Mouse (Mus musculus) frontal cortex, postnatal 25 days (tissue): ENCODE measurements around the gene Tmem235.
"Not testable (repeated sequence)": the region's sequence is repeated elsewhere in the genome, so short reads cannot be mapped to it uniquely, and the experiment has no call there.

Source experiments
- DNase-seq, 2 experiments: peaks; one replicate each; pipeline ENCODE4 v3.0.0; 2022; ENCODE audit warnings: low spot score in 2 of 2

Tmem235 gene

DNA sequence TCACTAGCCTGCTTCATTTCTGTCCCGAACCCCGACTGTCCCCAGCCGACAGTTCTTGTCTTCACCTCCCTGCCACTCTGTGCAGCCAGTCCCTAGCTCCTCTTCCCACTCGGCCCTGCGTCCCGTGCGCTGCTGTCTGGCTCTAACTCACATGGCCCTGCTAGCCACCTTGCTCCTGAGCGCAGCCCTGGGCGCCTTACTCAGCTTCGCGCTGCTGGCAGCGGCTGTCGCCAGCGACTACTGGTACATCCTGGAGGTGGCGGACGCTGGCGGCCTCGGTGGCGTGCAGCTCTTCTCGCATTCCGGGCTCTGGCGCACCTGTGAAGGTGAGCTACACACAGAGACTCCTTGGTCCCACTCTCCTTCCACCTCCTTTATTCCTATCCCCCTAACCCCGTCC lies at the start of gene Tmem235:
TSS of gene Tmem235 (plus strand) at position 152 of the 400 bp plus-strand sequence.
- DNase-seq: no peak

DNA sequence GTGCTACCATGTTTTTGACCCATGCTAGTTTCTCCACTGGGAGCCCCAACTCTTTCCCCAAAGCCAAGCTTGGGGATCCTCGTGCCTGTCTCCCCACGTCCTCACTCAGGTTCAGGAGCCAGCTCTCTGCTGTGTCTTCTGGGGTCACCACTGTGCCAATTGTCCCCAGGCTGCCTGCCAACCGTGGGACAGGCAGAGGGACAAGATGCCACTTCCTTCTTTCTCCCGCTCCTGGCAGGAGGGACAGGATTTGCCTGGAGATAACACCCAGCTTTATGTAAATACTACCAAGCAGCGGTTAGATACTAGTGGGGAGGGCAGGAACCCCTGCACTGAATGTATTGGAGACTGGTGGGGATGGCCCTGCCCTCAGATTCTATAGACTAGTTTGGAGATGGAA lies 46.7 kb upstream of the Tmem235 start:
- no peak for DNase-seq

DNA sequence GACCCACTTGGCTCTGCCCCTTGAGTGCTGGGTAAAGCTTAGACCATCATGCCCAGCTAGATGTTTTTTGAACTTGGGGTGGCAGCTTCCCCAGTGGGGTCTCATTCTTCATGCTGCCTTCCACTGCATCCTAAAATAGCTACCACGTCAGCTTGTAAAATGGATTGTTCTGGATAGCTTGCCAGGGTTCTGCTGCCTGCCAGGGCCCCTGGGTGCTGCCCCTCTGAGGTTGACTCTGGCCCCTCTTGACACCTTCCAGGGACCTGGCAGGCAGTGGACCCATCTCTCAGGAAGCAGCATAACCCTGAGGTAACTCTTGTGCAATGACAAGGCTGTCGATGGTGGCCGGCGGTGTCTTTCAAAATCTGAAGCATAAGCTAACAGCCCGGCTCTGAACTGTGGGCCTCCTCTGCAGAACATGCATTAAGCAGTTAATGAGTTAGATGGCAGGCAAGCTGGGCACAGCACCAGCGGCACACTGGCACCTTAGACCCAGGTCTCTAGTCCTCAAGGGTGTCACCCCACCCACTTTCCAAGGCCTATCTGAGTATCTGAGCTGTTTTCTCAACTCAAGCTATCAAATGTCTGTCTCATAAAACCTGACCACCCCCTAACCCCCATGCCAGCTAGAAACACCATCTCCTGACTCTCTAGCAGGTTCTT lies 45.7 kb upstream of the Tmem235 start:
- no peak for DNase-seq

DNA sequence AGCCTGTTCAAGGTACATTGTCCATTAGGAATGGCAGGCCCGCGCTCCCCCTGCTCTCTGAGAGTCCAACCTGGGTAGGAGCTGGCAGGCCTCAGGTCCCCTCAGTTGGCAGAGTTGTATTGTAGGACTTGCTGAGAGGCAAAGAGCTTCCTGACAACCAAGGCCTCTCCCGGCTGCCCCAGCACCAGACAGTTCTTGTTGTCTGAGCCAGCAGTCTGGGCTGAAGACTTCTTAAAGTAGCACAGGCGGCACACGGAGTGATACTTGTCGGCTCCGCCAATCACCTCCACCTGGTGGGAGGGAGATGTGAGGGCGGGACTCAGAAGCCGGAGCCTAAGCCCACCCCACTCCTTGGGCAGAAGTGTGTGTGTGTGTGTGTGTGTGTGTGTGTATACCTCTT lies 44.7 kb upstream of the Tmem235 start:
- not testable (repeated sequence) for DNase-seq

DNA sequence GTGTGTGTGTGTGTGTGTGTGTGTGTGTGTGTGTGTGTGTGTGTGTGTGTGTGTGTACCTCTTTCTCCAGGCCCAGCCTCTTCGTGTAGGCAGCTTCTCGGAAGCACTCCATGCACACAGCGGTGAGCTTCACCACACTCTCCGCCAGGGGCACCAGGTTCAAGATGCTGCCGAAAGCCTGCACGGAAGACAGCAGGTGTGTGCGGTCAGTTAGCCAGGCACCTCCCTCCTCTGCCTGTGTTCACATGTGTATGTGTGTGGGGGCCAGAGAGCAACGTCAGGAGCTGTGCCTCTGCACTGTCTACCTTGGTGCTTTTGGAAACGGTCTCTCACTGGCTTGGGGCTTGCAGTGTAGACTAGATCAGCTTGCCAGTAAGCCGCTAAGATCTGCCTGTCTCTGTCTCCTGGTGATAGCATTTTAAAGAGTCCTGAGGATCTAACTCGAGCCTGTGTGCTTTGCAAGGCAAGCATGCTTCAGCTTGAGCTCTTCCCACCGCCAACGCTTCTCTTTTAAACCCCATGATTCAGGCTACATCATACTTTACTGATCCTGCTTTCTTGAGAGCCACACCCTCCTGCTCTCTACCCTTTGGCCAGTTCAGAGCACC lies 44.1 kb upstream of the Tmem235 start:
- DNase-seq: no peak

DNA sequence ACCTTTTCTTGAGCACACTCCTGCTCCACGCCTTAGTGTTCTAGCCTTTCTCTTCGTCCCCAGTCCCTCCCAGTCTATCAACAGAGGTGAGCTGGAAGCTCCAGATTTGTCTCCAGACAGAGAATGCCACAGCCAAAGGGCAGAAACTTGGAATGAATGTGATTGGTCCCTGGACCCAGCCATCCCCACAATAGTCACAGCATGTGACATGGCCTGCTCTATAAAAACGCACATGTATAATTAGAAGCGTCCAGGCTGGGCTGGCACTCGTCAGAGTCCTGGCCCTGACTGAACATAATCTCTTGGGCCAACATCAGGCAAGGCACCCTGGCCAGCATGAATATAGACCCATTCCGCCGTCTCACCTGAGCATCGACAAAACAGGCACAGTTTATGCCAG lies 41.5 kb upstream of the Tmem235 start:
- DNase-seq: no peak

DNA sequence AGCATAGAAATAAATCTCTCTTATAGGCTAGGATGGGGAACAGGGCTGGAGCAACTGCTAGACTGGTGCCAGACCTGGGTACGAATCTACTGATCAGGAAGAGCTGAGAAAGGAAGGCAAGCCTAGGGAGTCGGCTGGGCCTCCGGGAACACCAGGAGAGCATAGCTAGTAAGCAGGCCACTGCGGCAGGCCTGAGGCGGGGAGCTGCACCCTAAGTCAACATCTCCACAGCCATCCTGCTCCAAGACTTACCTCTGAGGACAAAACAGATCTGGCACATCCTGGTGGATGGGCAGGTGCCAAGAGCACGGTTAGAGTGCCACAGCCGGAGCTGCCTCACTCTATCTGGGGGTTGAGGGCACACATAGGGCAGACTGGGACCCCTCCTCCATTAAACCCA lies 40.4 kb upstream of the Tmem235 start:
- DNase-seq: no peak

DNA sequence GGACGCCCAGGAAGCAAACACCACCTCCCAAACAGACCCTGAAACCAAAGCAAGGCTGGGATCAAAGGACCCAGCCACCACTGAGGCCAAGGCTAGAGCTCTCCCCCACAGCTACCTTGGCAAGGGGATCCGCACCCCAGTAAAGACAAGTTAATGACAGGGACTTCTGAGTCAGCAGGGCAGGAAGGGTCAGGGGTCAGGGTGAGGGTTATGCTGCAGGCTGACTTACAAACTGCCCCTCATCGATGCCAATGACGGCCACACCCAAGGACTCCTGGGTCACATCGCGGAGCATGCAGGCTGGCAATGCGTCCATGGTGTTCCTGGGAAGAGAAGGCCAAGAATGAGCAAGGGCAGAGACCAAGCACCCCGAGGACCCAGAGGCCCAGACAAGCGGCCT lies 38.7 kb upstream of the Tmem235 start:
- no peak for DNase-seq

DNA sequence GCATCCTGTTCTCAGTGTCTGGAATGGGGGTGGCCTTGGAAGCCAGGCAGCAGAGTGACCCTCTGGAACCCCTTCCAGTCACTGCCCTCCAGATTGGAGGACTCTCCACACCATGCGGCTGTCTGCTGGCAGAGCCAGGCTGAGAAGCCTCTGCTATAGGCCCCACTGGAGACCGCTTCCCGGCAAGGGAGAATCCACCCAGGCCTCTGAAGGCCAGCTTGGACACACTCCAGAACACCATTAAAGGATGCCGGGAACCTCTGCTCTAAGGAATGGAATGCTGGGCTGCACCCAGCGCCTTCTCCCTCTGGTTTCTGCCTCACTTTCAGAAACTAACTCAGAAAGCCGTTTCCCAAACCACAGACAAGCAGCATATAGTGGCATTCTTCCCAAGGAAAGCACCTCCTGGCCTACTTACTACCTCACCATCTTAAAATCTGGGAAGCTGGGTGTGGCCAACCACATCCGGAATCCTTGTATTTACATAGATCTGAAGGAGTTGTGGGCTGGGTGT lies 37.8 kb upstream of the Tmem235 start:
- DNase-seq: no peak

DNA sequence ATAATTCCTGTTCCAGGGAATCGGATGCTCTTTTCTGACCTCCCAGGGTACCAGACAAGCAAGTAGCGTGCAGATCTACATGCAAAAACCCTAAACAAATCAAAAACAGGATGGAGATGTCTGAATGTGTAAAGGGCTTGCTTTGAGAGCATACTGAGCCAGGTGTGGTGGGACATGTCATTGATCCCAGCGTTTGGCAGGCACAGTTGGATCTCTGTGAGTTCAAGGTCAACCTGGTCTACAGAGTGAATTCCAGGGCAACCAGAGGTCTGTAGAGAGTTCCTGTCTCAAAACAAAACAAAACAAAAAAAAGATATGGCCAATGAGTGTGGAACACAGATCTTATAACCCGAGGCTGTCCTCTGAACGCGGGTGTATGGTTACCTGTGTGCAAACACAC lies 37.1 kb upstream of the Tmem235 start:
- DNase-seq: no peak

DNA sequence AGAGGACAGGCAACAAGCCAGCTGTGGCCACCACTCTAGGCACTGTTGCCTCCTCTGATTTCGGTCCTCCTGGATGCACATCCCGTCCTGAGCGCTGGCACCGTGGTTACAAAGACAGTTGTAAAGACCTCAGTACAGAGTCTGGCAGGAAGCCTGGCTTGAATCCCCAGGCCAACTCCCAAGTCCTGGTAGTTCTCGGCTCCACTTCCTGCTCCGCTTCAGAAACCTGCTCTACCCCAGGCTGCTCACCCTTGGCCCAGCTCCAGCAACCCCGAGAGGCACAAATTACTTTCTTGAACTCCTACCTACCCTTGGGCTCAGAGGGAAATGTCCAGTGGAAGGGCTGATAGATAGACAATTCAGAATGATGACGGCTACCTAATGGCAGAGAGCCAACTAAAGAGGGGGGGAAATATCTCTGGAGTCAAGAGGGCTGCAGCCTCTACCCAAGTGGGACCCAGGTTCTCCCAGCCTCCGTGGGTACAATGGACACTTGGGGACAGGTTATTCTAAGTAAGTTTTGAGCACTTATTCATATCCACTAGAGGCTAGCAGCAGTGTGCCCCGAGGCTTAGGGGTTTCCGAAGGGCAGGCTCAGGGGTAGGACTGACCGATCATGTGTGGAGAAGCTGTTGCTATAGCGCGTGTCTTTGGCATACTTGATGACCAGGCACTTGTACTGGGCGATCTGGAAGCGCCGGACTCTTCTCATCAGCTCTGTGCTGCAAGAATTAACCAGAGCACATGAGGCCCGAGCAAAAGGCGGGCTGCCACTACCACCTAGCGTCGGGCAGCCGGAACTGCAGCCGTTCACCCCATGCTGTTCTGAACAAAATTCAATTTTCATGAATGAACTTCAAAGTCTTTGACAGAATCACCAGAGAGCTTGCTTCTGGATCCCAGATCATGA lies 36.2 kb upstream of the Tmem235 start:
- DNase-seq: peak; percentile 71 to 82

DNA sequence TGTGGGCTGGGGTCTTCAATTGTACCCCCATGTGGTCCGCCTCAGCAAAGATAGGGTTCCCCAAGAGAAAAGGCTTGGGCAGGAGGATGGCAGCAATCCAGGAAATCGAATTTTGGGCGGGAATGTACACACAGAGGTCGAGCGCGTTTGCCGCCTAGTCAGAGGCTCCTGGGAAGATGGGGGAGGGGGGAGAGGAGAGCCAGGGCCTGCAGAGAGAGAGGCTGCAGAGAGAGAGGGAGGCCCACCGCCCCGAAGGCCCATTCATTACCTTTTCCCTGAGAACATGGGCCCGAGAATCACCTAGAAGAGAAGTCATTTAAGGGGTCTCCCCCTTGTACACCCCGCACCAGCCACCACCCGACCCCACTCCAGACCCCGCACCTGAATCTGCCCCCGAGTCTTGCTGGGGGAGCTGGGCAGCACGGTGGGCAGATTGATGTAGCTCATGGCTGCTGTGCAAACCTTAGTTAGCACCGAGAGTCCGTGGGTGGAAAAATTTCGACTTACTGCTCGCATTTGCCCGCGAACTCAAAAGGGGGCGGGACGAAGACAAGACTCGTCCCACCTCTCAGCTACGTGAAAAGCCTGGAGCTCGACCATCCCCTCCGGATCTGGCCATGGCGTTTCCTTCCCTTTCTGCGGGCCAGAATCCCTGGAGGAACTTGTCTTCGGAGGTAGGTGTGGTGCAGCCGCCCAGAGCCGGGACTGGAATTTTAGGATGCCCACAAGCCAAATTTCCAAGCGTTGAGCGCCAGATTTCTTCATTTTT lies 35.0 kb upstream of the Tmem235 start, which contains the start of the genes Afmid and Tk1:
TSS of gene Afmid (plus strand) at position 592 of the 769 bp plus-strand sequence.
TSS of gene Tk1 (minus strand) at position 760 of the 769 bp plus-strand sequence.
- no peak for DNase-seq

DNA sequence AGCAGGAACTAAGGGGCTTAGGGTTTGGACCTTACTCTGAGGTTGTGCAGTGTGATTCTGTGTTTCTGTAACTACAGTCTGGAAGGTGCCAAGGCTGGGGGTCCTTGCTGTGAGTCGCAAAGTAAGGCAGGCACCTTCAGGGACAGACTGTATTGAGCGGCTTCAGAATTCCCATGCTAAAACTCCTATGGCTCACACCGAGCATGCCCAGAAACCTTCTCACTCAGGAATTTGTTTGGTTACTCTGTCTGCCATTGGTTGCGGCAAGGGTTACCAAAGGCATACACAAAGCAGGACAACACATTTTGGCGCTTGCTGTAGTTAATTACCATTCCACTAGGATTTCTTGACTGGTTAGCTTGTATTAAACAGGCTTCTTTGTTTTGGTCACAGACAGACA lies 34.4 kb upstream of the Tmem235 start:
- DNase-seq: no peak

DNA sequence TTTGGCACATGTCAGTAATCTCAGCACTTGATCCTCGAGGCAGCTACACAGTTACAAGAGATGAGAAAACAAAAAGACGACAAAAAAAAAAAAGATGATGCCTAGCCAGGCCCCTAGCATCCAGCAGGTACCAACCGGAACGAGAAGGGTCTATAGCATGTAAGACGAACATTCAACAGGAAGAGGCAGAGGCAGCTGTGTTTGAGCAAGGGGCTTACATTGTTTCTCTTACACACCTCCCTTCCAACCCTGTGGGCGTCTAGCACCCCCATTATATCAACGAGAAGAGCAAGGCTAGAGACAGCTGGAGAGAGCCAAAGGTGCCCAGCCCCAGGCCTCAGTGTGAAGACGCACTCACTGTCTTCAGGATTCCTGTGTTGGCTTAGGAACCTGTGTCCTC lies 33.6 kb upstream of the Tmem235 start:
- DNase-seq: no peak

DNA sequence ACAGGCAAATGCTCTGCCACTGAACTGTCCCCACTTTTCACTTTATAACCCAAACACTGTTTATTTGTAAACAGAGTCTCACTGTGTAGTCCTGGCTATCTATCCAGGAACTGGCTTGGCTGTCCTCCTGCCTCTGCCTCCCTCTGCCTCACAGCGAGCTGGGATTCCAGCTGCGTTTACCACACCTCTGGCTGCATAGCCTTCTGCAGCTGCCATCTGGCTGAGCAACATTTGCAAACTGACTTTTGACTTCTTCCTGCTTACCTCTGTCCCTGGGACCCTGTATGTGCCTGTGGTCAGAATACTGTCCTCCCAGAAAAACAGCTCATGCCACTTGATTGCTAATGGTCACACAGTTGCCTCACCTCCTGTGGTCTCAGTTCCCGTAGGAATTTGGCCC lies 33.2 kb upstream of the Tmem235 start:
- no peak for DNase-seq

DNA sequence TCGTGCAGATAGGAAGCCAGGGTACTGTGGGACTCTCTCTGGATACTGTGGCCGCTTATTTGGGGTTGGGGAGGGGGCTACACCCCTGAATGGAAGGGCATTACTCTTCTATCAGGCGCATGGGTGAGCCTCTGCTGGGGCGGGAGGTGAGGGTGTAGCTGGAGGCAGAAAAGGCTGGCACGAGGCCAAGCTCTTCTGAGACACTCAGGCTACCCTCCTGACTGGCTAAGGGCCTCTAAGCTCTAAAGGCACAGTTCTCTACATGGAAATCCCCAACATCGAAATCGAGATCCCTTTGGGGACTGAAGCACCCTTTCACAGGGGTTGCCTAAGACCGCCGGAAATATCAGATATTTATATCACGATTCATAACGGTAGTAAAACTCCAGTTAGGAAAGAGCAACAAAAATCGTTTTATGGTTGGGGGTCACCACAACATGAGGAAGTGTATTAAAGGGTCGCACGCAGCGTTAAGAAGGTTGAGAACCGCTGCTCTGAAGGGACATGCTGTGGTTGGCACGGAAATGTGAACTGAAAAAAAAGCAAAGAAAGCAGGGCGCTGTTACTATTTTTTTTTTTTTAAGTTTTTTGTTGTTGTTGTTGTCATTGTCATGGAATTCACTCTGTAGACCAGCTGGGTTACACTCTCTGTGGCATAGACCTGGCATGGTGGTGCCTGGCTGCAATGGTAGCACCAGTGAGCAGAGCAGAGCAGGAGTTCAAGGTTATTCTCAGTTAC lies 32.2 kb upstream of the Tmem235 start:
- no peak for DNase-seq

DNA sequence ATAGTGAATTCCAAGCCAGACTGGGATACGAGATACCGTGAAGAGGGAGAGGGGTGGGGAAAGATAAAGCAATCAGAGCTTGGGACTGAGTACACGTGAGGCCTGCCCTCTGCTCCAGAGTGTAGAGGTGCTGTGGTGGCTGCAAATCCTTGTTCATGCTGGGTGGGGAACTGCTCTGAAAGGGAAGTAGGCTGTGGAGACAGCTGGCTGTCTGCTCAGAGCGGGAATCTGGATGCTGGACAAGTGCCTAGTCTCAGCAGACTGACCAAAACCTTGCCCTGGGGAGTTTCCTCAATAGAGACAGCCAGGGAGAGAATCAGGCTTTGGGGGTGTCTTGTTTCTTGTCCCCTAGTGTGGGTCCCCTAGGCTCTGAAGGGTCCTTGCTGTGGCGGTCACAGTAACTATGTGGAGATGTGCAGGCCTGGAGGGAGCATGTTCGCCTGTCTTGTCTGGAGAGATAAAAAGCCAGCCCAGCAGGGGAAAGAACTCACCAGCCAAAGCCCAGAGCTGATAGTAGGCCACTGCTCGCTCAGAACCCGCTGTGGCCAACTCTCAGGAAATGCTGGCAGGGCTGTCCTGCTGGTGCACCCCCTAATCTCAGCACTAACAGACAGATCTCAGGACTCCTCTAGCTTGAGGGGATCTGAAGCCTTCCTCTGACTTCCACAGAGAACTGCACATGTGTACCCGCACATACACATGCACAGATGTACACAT lies 31.5 kb upstream of the Tmem235 start:
- no peak for DNase-seq

DNA sequence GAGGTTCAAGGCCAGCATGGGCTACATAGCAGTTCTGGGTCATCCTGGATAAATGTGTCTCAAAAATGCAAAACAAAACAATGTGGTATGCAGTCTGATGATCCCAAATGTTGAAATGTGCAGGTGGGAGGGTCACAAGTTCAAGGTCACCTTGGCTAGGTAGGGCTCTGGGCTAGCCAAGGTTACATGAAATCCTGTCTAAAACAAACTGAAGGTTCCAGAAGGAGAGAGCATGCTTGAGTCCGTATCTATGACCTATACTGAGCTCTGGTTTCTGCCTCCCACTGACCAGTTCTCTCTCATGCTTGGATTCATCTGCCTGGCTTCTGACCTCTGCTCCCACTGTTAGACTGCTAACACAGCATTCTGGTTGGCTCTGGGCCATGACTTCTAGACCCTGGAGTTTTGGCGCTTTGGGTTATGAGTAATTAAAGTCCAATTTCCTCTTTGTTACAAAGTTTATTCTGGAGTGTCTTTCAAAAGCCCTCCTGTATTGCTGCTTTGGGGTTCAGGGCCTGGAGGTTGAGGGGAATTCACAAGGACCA lies 30.8 kb upstream of the Tmem235 start:
- DNase-seq: no peak

DNA sequence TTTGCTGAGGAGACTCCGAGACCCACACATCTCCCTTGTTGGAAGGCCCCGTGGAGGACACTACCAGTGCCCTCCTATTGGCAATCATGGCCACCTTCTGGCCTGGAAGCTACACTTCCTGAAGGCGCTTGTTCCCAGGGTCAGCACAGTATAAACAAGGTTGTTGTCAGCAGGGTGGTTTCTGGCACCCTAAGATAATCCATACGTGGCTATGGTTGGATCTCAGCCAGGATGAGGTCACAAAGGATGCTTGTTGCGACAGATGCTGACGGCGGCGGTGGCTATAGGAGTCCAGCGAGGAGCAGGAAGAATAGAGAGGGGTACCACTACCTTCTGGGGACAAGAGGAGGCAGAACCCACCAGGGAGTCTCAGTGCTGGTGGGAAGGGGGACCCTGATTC lies 30.2 kb upstream of the Tmem235 start:
- no peak for DNase-seq
